Mouse (Mus musculus): ENCODE data around the gene Gtf2ird1.

Gtf2ird1 gene

DNA sequence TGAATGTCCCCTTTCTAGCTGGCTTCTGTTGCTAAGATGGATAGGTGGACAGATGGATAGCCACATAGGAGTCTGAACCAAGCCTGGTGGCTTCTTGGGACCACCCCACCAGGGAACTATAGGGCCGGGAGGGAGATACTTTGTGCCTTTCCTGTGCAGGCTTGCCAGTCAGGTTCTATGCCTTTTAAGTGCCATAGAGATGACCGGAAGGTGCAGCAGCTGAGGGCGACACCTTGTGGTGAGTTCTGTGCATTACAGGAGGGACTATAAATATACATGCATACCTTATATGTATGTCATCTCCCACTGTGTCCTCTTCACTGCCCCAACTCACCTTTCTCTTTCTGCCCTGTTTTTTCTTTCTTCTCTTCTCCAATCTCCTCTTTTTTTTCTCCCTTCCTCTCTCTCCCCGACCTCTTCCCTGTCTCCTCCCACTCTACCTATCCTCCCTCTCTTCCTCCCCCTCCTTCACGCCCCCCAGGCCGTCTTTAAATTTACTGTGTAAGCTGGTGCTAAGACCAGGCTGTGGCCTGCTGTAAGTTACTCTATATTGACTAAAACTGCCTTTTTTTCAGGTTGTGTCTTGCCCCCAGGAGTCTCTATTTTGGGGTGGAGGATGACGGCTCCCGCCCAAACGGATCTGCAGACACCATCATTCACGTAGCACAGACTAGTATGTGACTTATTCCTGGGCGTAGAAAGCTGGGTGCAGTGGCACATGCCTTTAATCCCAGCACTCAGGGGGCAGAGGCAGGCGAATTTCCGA, 29.6 kb upstream of the Gtf2ird1 start:
- TF ChIP-seq GATA4 (IDR thresholded peaks at IDR 0.05; ENCODE audit: insufficient replicate concordance, low read length), result no peak

DNA sequence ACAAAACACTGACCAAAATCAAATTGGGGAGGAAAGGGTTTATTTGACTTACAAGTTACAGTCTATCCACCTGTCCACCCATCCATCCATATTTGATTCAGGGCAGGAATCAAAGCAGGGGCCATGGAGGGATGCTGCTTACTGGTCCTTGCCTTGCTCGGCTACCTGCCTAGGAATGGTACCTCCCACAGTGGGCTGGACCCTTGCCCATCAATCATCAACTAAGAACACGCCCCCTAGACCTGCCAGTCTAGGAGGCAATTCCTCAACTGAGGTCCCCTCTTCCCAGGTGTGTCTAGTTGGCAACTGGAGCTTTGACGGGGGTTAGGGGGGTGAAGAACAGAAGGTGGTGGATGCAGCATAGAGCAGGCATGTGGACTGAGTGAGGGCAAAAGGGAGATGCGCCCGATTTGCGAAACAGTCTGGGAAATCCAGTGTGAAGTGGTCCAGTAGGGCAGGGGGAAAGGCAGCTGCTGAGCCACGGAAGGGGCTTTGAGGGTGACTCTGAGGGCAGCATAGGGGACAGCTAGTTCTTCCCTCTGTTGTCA, 28.7 kb upstream of the Gtf2ird1 start:
- no peak for TF ChIP-seq GATA4 (IDR thresholded peaks at IDR 0.05; ENCODE audit: insufficient replicate concordance, low read length)

DNA sequence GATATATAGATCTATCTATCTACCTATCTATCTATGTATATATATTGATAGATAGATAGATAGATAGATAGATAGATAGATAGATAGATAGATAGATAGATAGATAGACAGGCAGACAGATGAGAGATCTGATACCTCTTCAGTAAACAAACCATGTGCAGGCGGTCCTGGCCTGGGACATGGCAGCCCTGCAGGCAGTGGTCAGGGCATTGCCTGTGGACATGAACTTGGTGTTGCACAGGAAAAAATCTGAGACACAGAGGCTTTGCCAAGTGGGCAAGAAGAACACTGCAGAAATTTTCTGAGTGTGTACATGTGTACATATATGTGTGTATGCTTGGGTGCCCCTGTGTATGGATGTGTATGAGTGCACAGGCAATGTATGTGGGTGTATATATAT, 26.8 kb upstream of the Gtf2ird1 start:
- TF ChIP-seq GATA4 (IDR thresholded peaks at IDR 0.05; ENCODE audit: insufficient replicate concordance, low read length), result no peak

DNA sequence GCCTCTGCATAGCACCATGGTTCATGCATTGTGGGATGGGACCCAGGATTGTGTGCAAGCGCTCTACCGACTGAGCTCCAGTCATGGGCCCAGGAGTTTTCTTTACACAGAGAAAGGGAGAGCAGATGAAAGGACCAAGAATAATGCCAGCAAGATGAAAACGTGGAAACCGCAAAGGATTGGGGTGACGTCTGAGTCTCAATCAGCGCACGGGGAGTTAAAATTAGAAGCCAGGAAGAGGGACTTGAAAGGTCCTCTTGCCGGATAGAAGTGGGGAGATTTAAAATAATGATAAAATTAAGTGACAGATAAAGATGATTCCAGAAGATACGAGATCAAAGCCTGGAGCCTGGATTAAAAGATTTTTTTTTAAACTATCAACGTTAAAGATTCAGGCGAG, 25.8 kb upstream of the Gtf2ird1 start:
- TF ChIP-seq GATA4 (IDR thresholded peaks at IDR 0.05; ENCODE audit: insufficient replicate concordance, low read length), result no peak

DNA sequence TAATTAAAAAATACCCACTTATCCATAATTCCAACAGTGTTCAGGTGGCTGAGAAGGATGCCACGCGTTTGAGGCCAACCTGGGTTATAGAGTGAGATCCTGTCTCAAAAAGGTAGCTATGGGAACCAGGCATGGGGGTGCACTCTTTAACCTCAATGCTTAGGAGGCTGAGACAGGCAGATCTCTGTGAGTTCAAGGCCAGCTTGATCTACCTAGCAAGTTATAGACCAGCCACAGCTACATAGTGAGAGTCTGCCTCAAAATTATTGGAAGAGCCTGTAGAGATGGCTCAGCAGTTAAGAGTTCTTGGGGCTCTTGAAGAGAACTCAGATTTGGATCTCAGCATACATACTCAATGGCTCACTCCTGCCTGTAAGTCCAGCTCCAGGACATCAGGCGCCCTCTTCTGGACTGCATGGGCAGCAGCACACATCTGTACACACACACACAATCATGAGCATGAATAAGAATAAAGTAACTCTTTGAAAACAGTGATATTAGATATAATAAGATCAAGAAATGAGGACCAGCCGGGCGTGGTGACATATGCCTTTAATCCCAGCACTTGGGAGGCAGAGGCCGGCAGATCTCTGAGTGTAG, 18.6 kb upstream of the Gtf2ird1 start:
- TF ChIP-seq GATA4 (IDR thresholded peaks at IDR 0.05; ENCODE audit: insufficient replicate concordance, low read length), result no peak

DNA sequence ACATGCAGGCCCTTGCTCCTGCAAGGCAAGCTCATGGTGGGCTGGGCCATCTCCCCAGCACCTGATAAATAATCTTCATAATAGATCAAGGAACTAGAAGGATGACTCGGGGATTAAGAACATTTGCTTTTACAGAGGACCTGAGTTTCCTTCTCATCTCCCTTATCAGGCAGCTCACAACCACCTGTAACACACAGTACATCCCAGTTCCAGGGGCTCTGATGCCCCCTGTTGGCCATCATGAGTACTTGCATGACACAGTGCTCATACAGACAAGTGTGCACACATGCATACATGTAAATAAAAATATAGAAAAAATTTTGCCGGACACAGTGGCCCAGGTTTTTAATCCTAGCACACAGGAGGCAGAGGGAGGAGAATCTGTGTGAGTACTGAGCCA, 17.4 kb upstream of the Gtf2ird1 start:
- no peak for TF ChIP-seq GATA4 (IDR thresholded peaks at IDR 0.05; ENCODE audit: insufficient replicate concordance, low read length)

DNA sequence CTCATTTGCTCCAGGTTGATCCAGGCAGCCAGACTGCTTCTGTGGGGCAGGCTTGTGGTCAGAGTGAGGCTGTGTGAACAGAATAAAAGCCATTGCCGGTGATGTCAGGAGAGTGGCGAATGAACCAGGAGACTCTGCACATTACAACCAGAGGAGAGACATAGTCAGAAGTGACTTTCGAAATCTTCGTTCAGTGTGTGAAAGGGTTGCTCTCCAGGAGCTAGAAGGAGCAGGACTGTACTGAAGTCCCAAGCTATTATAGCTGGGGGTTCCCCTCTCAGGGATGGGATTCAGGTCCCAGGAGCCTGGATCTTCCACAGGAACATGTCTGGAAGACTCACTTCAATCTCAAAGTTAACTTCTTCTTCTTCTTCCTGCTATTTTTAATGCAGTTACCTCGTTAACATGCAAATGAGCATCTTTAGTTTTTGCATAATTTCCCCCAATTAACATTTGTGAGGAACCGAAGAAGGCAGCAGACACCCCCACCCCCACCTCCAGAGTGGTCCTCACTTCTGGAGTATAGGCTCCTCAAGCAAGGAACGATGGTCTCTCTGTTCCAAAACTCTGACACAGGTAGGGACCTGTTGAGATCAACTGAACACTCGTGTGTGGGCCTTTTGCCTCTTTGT, 14.1 kb upstream of the Gtf2ird1 start:
- TF ChIP-seq GATA4 (IDR thresholded peaks at IDR 0.05; ENCODE audit: insufficient replicate concordance, low read length), result no peak

DNA sequence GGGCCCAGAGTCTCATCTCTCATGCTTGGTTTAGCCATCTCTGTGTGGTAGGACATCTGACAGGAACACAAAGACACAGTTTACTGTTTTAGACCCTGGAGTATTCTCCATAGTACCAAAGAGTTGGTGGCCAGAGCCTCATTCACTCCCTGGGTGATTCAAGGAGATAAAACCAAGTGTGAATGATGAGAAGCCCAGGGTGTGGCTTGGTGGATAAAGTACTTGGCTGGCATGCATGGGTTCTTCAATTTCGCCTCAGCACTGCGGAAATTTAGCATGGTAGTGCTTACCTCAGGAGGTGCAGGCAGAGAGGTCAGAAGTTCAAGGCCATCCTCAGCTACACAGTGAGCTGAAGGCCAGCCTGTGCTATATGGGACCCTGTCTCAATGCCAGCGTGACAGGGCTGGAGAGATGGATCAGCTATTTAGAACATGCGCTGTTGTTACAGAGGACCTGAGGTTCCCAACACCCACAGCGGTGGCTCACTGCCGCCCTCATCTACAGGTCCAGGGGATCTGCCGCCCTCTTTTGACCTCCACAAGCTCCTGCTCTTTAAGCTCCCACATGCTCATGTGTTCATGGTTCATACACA, 13.1 kb upstream of the Gtf2ird1 start:
- no peak for TF ChIP-seq GATA4 (IDR thresholded peaks at IDR 0.05; ENCODE audit: insufficient replicate concordance, low read length)

DNA sequence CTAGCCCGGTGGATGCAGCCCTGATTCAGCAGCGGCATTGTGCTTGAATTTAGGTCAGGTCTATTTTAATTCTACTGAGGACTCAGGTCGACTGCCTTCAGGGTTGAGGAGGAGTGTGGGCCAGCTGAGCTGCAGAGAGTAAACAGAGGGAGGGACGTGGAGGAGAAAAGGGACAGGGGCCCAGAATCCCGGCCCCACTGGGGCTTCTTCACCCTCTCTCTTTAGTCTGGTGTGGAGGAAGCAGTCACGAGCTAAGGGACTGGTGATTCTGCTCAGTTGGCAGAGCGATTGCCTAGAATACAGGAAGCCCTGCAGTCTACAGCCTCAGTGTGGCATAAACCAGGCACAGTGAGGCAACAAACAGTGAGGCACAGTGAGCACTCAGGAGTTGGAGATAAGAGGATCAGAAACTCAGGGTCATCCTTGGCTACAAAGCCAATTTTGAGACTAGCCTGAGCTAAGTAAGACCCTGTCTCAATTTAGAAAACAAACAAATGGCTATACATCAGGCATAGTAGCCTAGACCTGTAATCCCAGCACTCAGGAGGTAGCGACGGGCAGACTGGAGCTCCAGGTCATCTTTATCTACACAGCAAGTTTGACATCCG, 11.7 kb upstream of the Gtf2ird1 start:
- TF ChIP-seq GATA4 (IDR thresholded peaks at IDR 0.05; ENCODE audit: insufficient replicate concordance, low read length), result no peak

DNA sequence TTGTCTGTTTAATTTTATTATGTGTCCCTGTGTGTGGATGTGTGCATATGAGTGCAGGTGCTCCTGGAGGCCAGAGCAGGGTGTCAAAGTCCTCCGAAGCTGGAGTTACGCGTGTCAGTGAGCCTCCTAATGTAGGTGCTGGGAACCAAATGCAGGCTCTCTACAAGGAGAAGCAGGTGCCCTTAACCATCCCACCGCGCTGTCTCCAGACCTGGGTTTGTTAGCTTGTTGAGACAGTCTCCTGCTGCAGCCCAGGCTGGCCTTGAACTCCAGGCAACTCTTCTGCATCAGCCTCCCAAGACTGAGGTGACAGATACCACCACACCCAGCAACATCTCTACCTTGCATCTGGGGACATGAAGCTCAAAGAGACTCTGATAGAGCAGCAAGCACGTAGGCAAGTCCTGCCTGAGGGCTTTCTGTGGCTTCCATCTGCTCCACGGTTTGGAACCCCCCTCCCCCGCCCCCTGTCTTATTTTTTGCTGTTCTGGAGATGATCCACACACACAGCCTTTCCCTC, 10.6 kb upstream of the Gtf2ird1 start:
- TF ChIP-seq GATA4 (IDR thresholded peaks at IDR 0.05; ENCODE audit: insufficient replicate concordance, low read length), result no peak

DNA sequence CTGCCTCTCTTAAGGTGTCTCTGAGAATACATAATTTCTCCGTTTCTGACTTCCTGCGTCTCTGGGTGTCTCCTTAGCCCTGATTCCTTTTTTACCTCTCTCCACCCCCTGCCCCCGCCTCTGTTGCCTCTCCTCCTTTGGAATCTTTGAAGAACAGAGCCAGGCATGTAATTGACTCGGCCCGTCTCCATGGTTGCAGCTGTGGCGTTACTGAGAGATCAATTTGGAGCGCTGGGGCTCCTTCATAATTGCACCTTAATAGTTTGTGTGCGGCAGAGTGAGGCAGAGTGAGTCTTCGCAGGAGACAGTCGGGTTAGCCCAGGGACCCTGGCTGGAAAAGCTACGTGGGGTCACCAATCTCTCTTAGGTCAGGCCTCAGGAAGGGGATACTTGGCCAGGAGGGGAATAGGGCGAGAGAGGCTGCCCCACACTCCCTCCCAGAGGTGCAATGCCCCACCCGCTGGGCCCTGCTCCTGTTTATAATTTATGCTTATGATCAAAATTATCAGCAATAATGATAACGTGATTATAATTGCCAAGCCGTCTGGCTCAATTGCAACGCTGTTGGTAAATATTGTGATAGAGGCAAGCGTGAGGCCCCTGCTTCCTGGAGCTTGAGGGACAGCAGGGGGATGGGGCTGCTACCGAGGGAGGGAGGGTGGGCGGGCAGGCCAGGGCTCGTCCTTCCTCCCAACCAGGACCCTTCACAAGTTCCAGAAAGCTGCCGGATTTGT, 9.9 kb upstream of the Gtf2ird1 start:
- TF ChIP-seq GATA4 (IDR thresholded peaks at IDR 0.05; ENCODE audit: insufficient replicate concordance, low read length), result no peak

DNA sequence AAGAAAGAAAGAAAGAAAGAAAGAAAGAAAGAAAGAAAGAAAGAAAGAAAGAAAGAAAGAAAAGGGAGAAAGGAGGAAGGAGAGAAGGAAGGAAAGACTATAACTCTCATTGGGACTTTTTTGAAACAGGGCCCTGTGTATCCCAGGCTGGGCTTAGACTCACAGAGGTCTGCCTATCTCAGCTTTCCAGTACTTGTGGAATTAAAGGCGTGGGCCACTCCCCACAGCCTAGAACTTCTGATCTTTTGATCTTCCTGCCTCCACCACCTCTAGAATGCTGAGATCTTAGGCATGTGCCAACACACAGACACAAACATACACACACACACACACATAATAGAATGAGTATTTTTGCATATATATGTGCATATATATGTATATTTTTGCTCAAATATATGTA, 8.7 kb upstream of the Gtf2ird1 start:
- TF ChIP-seq GATA4 (IDR thresholded peaks at IDR 0.05; ENCODE audit: insufficient replicate concordance, low read length), result no peak

DNA sequence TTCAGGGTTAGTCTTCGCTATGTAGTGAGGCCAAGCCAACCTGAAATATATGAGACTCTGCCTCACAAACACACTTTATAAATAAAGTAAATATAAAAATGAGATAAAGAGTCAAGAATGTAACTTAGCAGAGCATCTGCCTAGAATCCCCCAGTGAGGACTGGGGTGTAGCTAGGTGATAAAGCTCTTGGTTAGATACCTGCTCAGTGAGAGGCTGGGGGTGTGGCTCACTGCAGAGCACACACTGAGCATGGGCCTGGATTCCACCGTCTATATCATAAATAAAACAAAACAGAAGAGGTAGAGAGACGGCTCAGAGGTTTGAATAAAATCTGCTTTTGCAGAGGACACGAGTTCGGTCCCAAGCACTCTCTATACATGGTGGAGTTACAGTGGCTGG, 7.7 kb upstream of the Gtf2ird1 start:
- no peak for TF ChIP-seq GATA4 (IDR thresholded peaks at IDR 0.05; ENCODE audit: insufficient replicate concordance, low read length)

DNA sequence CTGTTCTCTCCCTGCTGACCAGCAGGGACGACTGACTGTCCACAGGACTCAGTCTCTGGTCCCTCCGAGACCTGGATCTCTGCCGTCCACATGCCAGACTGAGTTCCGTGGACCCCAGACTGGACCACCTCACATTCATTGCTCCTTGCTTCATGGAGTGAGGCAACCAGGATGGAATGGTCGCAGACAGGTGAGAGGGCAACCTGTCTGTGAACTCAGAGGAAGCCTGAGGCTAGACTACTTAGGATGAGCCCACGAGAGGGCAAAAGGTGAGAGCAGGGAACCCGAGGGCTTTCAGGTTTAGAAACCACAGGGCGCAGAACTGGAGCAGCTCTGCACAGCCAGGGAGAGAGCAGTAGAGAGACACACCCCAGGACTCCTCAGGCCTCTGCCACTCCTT, 6.2 kb upstream of the Gtf2ird1 start:
- no peak for TF ChIP-seq GATA4 (IDR thresholded peaks at IDR 0.05; ENCODE audit: insufficient replicate concordance, low read length)

Measured in liver, adult (tissue).